Mouse (Mus musculus) liver (tissue): Measurements from ENCODE around the gene Kif18b.

Experiments used
- DNase-seq: peaks from one replicate; pipeline ENCODE4 v3.0.0-alpha.2; 2020; ENCODE audit warnings: mixed read lengths

Kif18b gene

GRCm38 (mm10) chr11:102924557-102925350 is at the start of gene Kif18b:
Gene Kif18b (minus strand): TSS chr11:102925124.
- DNase-seq = peak; percentile 97

GRCm38 (mm10) chr11:102972326-102972725 is 47.4 kb upstream of the Kif18b start:
- no peak for DNase-seq

- DNase-seq = no peak
These were observed 46.7 kb upstream of the Kif18b start for GRCm38 (mm10) chr11:102971604-102972003.

- no peak for DNase-seq
These were observed 39.7 kb upstream of the Kif18b start for GRCm38 (mm10) chr11:102964547-102965091.

- no peak for DNase-seq
These were observed 39.1 kb upstream of the Kif18b start for GRCm38 (mm10) chr11:102963855-102964546.

GRCm38 (mm10) chr11:102963246-102963854 is 38.4 kb upstream of the Kif18b start:
- no peak for DNase-seq

GRCm38 (mm10) chr11:102962861-102963245 is 37.9 kb upstream of the Kif18b start:
- DNase-seq = no peak

- no peak for DNase-seq
These were observed 36.2 kb upstream of the Kif18b start for GRCm38 (mm10) chr11:102961082-102961481.

- no peak for DNase-seq
These were observed 33.9 kb upstream of the Kif18b start for GRCm38 (mm10) chr11:102958870-102959269.

GRCm38 (mm10) chr11:102958431-102958830 is 33.5 kb upstream of the Kif18b start:
- DNase-seq = no peak

- DNase-seq = no peak
These were observed 32.8 kb upstream of the Kif18b start for GRCm38 (mm10) chr11:102957692-102958091.

GRCm38 (mm10) chr11:102956962-102957614 is 32.2 kb upstream of the Kif18b start:
- DNase-seq = peak; percentile 25

GRCm38 (mm10) chr11:102952922-102953321 is 28.0 kb upstream of the Kif18b start:
- no peak for DNase-seq

- no peak for DNase-seq
These were observed 23.4 kb upstream of the Kif18b start for GRCm38 (mm10) chr11:102948043-102948961.

- no peak for DNase-seq
These were observed 22.0 kb upstream of the Kif18b start for GRCm38 (mm10) chr11:102946992-102947343.

GRCm38 (mm10) chr11:102946265-102946991 is 21.5 kb upstream of the Kif18b start, which contains the start of gene C1ql1:
Gene C1ql1 (minus strand): TSS chr11:102946688.
- DNase-seq = peak; percentile 92

GRCm38 (mm10) chr11:102945306-102946264 is 20.7 kb upstream of the Kif18b start:
- no peak for DNase-seq

- DNase-seq = no peak
These were observed 16.3 kb upstream of the Kif18b start for GRCm38 (mm10) chr11:102941236-102941635.

GRCm38 (mm10) chr11:102939024-102939675 is 14.2 kb upstream of the Kif18b start:
- DNase-seq = no peak
